Mouse (Mus musculus): ENCODE data around the gene Ptgis. TPM values are rescaled to one million over a fixed set of nuclear protein-coding genes. Genes with fewer than 3 reads are reported as not detected.
"Not testable (repeated sequence)": the region's sequence is repeated elsewhere in the genome, so short reads cannot be mapped to it uniquely, and the experiment has no call there.

Ptgis gene
- total RNA-seq, 2 experiments from 2014 or later: not detected

- not testable (repeated sequence) for ATAC-seq (replicated peaks; ENCODE audit: low FRiP score, low TSS enrichment, poor library complexity, severe bottlenecking)
Observed at GRCm38 (mm10) chr2:167204686-167205085, 35.7 kb downstream of the Ptgis start.

GRCm38 (mm10) chr2:167203505-167204166 is 36.8 kb downstream of the Ptgis start:
- ATAC-seq (replicated peaks; ENCODE audit: low FRiP score, low TSS enrichment, poor library complexity, severe bottlenecking): peak; percentile 40; the same call in 1 of the 2 replicates

GRCm38 (mm10) chr2:167201463-167202291 is 38.7 kb downstream of the Ptgis start:
- ATAC-seq (replicated peaks; ENCODE audit: low FRiP score, low TSS enrichment, poor library complexity, severe bottlenecking): no peak

- no peak for ATAC-seq (replicated peaks; ENCODE audit: low FRiP score, low TSS enrichment, poor library complexity, severe bottlenecking)
Observed at GRCm38 (mm10) chr2:167198660-167199427, 41.6 kb downstream of the Ptgis start.

GRCm38 (mm10) chr2:167193361-167193760 is 47.0 kb downstream of the Ptgis start:
- no peak for ATAC-seq (replicated peaks; ENCODE audit: low FRiP score, low TSS enrichment, poor library complexity, severe bottlenecking)

GRCm38 (mm10) chr2:167190076-167190399 is 50.4 kb downstream of the Ptgis start, which contains the start of gene Kcnb1:
Gene Kcnb1, minus strand, starts transcription at chr2:167190155.
- ATAC-seq (replicated peaks; ENCODE audit: low FRiP score, low TSS enrichment, poor library complexity, severe bottlenecking): no peak

GRCm38 (mm10) chr2:167189291-167190075 is 50.9 kb downstream of the Ptgis start:
- peak; percentile 8; the same call in 1 of the 2 replicates for ATAC-seq (replicated peaks; ENCODE audit: low FRiP score, low TSS enrichment, poor library complexity, severe bottlenecking)

- ATAC-seq (replicated peaks; ENCODE audit: low FRiP score, low TSS enrichment, poor library complexity, severe bottlenecking): peak; percentile 91
Observed at GRCm38 (mm10) chr2:167188315-167189207, 51.8 kb downstream of the Ptgis start.

GRCm38 (mm10) chr2:167187119-167187518 is 53.3 kb downstream of the Ptgis start:
- no peak for ATAC-seq (replicated peaks; ENCODE audit: low FRiP score, low TSS enrichment, poor library complexity, severe bottlenecking)

GRCm38 (mm10) chr2:167186544-167186943 is 53.9 kb downstream of the Ptgis start:
- no peak for ATAC-seq (replicated peaks; ENCODE audit: low FRiP score, low TSS enrichment, poor library complexity, severe bottlenecking)

- no peak for ATAC-seq (replicated peaks; ENCODE audit: low FRiP score, low TSS enrichment, poor library complexity, severe bottlenecking)
Observed at GRCm38 (mm10) chr2:167186003-167186402, 54.4 kb downstream of the Ptgis start.

- ATAC-seq (replicated peaks; ENCODE audit: low FRiP score, low TSS enrichment, poor library complexity, severe bottlenecking): no peak
Observed at GRCm38 (mm10) chr2:167185432-167185831, 55.0 kb downstream of the Ptgis start.

GRCm38 (mm10) chr2:167181662-167182389 is 58.6 kb downstream of the Ptgis start:
- no peak for ATAC-seq (replicated peaks; ENCODE audit: low FRiP score, low TSS enrichment, poor library complexity, severe bottlenecking)

- ATAC-seq (replicated peaks; ENCODE audit: low FRiP score, low TSS enrichment, poor library complexity, severe bottlenecking): no peak
Observed at GRCm38 (mm10) chr2:167181096-167181495, 59.3 kb downstream of the Ptgis start.

GRCm38 (mm10) chr2:167179301-167179700 is 61.1 kb downstream of the Ptgis start:
- ATAC-seq (replicated peaks; ENCODE audit: low FRiP score, low TSS enrichment, poor library complexity, severe bottlenecking): no peak

- no peak for ATAC-seq (replicated peaks; ENCODE audit: low FRiP score, low TSS enrichment, poor library complexity, severe bottlenecking)
Observed at GRCm38 (mm10) chr2:167177231-167177641, 63.2 kb downstream of the Ptgis start.

GRCm38 (mm10) chr2:167175284-167175683 is 65.1 kb downstream of the Ptgis start:
- no peak for ATAC-seq (replicated peaks; ENCODE audit: low FRiP score, low TSS enrichment, poor library complexity, severe bottlenecking)

Measured in megakaryocyte-erythroid progenitor cell, adult 5-6 weeks (primary cell).